Mouse (Mus musculus): Measurements from ENCODE around the gene Aspscr1. TPM values are rescaled to one million over a fixed set of nuclear protein-coding genes. Genes with fewer than 3 reads are reported as not detected.
A peak's percentile ranks its signal among the peaks of the same experiment; 100 is the strongest.
"Not testable (repeated sequence)": the region's sequence is repeated elsewhere in the genome, so short reads cannot be mapped to it uniquely, and the experiment has no call there.

The Aspscr1 gene
- total and polyA plus RNA-seq, 3 experiments: 35.2 to 38.6 (median 38.3) TPM

DNA sequence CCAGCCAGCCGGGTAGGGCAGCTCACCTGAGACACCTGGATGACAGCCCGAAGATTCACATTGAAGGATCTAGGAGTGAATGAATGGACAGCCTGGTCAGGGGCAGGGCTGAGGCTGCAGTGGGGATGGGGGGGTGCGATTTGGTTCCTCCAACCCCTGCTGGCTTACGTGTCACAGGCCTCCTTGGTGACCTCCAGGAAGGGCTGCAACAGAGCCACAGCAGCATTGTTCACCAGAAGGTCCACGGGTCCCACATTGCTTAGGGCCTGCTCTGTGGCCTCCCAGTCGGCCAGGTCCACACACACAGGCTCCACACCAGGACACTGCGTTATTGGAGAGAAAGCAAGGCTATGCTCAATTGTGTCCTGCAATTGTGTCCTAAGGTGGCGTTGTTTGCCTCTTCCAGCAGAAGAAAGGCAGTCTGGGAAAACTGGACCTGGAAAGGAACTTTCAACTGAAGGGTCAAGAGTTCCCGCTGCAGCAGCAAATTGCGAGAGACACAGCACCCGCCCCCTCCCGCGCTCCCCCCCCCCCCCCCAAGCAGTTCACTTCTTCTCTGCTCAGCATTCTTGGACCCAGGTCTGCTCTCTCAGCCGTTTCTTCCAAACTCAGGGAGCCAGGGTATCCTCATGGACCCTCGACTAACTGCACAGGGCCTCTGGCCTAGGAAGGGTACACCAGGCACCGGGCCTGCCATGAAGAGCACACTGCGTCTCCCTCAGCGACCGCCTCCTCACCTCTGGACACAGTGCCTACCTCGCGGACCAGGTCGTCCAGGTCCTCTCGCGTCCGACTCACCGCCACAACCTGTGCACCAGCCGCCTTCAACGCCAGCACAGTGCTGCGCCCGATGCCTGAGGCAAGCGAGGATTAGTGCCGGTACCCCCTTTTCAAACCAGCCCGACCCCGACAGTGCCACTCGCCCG is 53.7 kb downstream of the Aspscr1 start:
- H3K9ac ChIP-seq (ENCODE audit: low read depth, low read length): peak overlapping the region; percentile 87
- H3K27me3 ChIP-seq (ENCODE audit: control insufficient read depth, insufficient read depth, low read length): 0 out of 2 replicates have a peak, but pooled peaks cover 1% of the 10 kb centered on the region
- H3K79me2 ChIP-seq (replicated peaks; ENCODE audit: control insufficient read depth, insufficient read depth, low read length): no peaks in the 10 kb centered on the region
- WGBS: 21% methylated on average over 34 of the region's 36 CpGs
- DNase-seq: no peak
- H3K4me1 ChIP-seq (ENCODE audit: control insufficient read depth, insufficient read depth, low read length): peaks cover 2% of the 10 kb centered on the region; the same call in 1 of the 2 replicates
- H3K36me3 ChIP-seq (ENCODE audit: control insufficient read depth, insufficient read depth, low read length): no peaks in the 10 kb centered on the region
- no peak for TF ChIP-seq CTCF (IDR thresholded peaks at IDR 0.05)
- H3K27ac ChIP-seq: peak overlapping the region; percentile 51; the same call in 1 of the 2 replicates
- intact Hi-C loops (cut with DNase I): loop anchor here (10.0 kb wide), 1 partner anchor 318 kb away; no protein-coding TSS in a partner anchor
- peak overlapping the region; percentile 61 for H3K4me3 ChIP-seq

DNA sequence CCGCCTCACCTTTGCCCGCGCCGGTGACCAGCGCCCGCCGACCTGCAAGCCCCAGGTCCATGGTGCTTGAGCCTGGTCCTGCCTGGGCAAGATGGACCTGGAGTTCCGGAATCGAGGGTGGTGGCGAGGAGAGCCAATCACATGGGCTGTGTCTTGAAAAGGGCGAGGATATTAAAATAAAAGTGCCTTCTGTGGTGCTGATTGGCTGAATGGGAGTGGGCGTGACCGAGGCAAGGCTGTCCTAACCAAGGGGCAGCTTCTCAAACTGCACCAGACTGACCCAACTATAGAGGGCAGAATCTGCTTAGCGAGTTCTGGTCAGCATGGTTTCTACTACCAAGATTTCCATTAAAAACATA is 54.4 kb downstream of the Aspscr1 start, which contains the start of gene Dcxr:
Gene Dcxr, minus strand, starts transcription at position 113 of the 359 bp plus-strand sequence.
- peaks cover 5% of the 10 kb centered on the region for H3K4me1 ChIP-seq (ENCODE audit: control insufficient read depth, insufficient read depth, low read length)
- H3K27ac ChIP-seq: peak within 1 kb of the TSS; percentile 51; the same call in 1 of the 2 replicates
- peak; percentile 83 to 92 for DNase-seq
- H3K36me3 ChIP-seq (ENCODE audit: control insufficient read depth, insufficient read depth, low read length): no peaks in the 10 kb centered on the region
- H3K27me3 ChIP-seq (ENCODE audit: control insufficient read depth, insufficient read depth, low read length): no peaks in the 10 kb centered on the region
- no peaks in the 10 kb centered on the region for H3K79me2 ChIP-seq (replicated peaks; ENCODE audit: control insufficient read depth, insufficient read depth, low read length)
- intact Hi-C loops (cut with DNase I): loop anchor here (10.0 kb wide), 1 partner anchor 318 kb away; no protein-coding TSS in a partner anchor
- TF ChIP-seq POLR2A (IDR thresholded peaks at IDR 0.05; ENCODE audit: insufficient read depth, low read depth, low read length) (peak; percentile 74), CTCF (IDR thresholded peaks at IDR 0.05) (peak; percentile 74), EP300 (IDR thresholded peaks at IDR 0.05; ENCODE audit: insufficient read depth, low read depth, low read length) (0 out of 2 replicates have a peak, but pooled peaks have one; percentile 41)
- H3K4me3 ChIP-seq: peak within 1 kb of the TSS; percentile 61
- 2% methylated on average over 14 of the region's 14 CpGs for WGBS
- H3K9ac ChIP-seq (ENCODE audit: low read depth, low read length): peak within 1 kb of the TSS; percentile 87

DNA sequence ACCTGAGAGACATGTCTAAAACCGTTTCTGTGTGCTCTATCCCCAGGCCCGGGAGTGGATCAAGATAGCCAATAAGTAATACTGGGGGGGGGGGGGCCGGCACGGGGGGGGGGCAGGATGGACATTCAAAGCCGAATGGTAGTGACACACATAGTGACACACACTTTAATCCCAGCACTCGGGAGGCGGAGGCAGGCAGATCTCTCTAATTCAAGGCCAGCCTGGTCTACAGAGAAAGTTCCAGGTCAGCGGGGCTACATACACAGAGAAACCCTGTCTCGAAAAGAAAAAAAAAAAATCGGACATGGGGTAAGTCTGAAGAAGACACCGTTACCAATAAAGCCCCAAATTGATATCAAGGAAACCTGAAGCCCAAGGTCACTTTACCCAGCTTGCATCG is 54.8 kb downstream of the Aspscr1 start:
- H3K4me3 ChIP-seq: no peak overlapping the region
- H3K27me3 ChIP-seq (ENCODE audit: control insufficient read depth, insufficient read depth, low read length): no peaks in the 10 kb centered on the region
- H3K27ac ChIP-seq: no peak overlapping the region
- H3K9ac ChIP-seq (ENCODE audit: low read depth, low read length): no peak overlapping the region
- 57% methylated on average over 12 of the region's 12 CpGs for WGBS
- no peak for DNase-seq
- no peaks in the 10 kb centered on the region for H3K79me2 ChIP-seq (replicated peaks; ENCODE audit: control insufficient read depth, insufficient read depth, low read length)
- H3K36me3 ChIP-seq (ENCODE audit: control insufficient read depth, insufficient read depth, low read length): no peaks in the 10 kb centered on the region
- peaks cover 9% of the 10 kb centered on the region for H3K4me1 ChIP-seq (ENCODE audit: control insufficient read depth, insufficient read depth, low read length)
- TF ChIP-seq EP300 (IDR thresholded peaks at IDR 0.05; ENCODE audit: insufficient read depth, low read depth, low read length) (no peak), POLR2A (IDR thresholded peaks at IDR 0.05; ENCODE audit: insufficient read depth, low read depth, low read length) (no peak), CTCF (IDR thresholded peaks at IDR 0.05) (no peak)
- intact Hi-C loops (cut with DNase I): loop anchor here (10.0 kb wide), 1 partner anchor 317 kb away; no protein-coding TSS in a partner anchor

DNA sequence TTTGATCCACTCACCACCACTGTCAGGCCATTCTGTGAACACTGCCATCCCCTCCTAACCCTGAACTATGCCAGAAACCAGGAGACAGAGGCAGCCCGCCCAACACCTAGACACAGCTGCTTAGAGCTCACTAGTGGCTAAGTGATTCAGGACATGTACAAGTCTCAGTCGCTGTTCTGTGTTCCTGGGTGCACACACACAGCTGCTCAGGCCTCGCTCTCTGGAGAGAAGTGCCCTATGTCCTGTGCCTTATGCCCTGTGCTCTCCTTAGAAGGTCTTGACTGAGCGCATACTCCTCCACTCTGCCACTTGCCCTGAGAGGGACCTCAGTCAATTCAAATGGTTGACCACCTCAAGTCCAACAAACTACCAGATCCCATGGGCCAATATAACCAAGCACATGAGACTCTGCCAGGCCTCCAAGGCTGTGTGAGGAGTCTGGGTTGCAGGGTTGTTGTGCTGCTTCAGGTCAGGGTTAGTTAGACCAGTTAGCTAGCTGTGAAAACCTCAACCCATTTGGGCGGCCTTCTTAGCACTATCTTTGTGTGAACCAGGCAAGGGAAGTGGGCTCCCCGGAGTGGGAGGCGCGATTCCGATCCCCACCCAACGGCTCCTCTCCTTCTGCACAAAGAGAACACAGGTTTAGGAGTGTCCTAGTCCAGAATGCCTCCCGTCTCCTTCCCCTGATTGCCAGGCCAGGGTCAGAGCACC is 55.9 kb downstream of the Aspscr1 start:
- no peaks in the 10 kb centered on the region for H3K27me3 ChIP-seq (ENCODE audit: control insufficient read depth, insufficient read depth, low read length)
- TF ChIP-seq POLR2A (IDR thresholded peaks at IDR 0.05; ENCODE audit: insufficient read depth, low read depth, low read length) (no peak), EP300 (IDR thresholded peaks at IDR 0.05; ENCODE audit: insufficient read depth, low read depth, low read length) (no peak), CTCF (IDR thresholded peaks at IDR 0.05) (no peak)

DNA sequence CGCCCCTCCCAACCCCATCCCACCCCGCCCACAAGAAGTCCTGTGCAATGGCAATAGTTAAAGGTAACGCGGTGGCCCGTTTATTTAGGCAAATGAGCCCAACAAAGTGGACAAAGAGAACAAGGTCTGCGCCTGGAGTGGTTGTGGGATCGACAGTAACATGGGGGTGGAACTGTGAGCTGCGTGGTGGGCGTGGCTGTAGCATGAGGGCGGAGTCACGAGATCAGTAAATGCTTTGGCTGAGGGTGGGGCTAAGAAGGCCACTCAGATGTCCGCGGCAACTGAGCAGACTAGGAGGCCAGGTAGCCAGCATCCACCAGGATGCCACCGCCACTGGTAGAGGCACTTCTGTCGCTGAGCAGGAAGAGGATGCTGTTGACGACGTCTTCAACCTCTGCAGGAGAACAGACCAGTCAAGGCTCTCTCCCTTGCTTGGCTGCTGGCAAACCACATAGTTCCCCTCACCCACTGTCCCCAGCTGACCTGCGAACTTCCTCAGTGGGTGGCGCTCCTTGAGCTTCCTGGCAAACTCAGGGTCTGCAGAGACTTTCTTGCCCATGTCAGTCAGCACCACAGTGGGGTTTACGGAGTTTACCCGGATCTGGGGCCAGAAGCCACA is 56.8 kb downstream of the Aspscr1 start:
- H3K9ac ChIP-seq (ENCODE audit: low read depth, low read length); H3K79me2 ChIP-seq (replicated peaks; ENCODE audit: control insufficient read depth, insufficient read depth, low read length); H3K27ac ChIP-seq; H3K36me3 ChIP-seq (ENCODE audit: control insufficient read depth, insufficient read depth, low read length); H3K27me3 ChIP-seq (ENCODE audit: control insufficient read depth, insufficient read depth, low read length); H3K4me3 ChIP-seq: not testable (repeated sequence)
- H3K4me1 ChIP-seq (ENCODE audit: control insufficient read depth, insufficient read depth, low read length): peaks cover 16% of the 10 kb centered on the region
- intact Hi-C loops (cut with DNase I): loop anchor here (10.0 kb wide), 1 partner anchor 315 kb away; no protein-coding TSS in a partner anchor
- 7% methylated on average over 18 of the region's 21 CpGs for WGBS
- peak in 1 of 2 experiments; percentile 55 for DNase-seq

More for the DNA sequence above, 55.9 kb downstream of the Aspscr1 start:
- Histone ChIP-seq H3K4me3 (no peak overlapping the region), H3K4me1 (ENCODE audit: control insufficient read depth, insufficient read depth, low read length) (peaks cover 16% of the 10 kb centered on the region), H3K36me3 (ENCODE audit: control insufficient read depth, insufficient read depth, low read length) (no peaks in the 10 kb centered on the region), H3K27ac (no peak overlapping the region), H3K79me2 (replicated peaks; ENCODE audit: control insufficient read depth, insufficient read depth, low read length) (no peaks in the 10 kb centered on the region), H3K9ac (ENCODE audit: low read depth, low read length) (no peak overlapping the region)
- WGBS: 77% methylated on average over 11 of the region's 11 CpGs
- intact Hi-C loops (cut with DNase I): loop anchor here (10.0 kb wide), 1 partner anchor 316 kb away; no protein-coding TSS in a partner anchor
- DNase-seq: no peak
